Mouse (Mus musculus) hindbrain, postnatal 0 days (tissue): Measurements from ENCODE around the gene Akap1. TPM values are rescaled to one million over a fixed set of nuclear protein-coding genes. Genes with fewer than 3 reads are reported as not detected.

ENCODE experiments used
- ATAC-seq: fragments of 200-750 bp; cut with Nextera tagmentation; 2 replicates; pipeline ENCODE4 v1.8.0; 2017; ENCODE audit warnings: mild to moderate bottlenecking, moderate TSS enrichment, moderate library complexity
- DNase-seq: peaks from one replicate; pipeline ENCODE4 v3.0.0-alpha.2; 2015; ENCODE audit warnings: low spot score
- H3K27ac ChIP-seq: fragments of 300-500 bp; sonication (generic); 2 replicates; pipeline ENCODE4 v1.5.1; 2014; ENCODE audit warnings: mild to moderate bottlenecking
- H3K27me3 ChIP-seq: fragments of 300-500 bp; sonication (generic); 2 replicates; pipeline ENCODE4 v1.6.1; 2014; ENCODE audit warnings: low read length, mixed read lengths; ENCODE audit not compliant: insufficient read depth
- H3K36me3 ChIP-seq: fragments of 300-500 bp; sonication (generic); 2 replicates; pipeline ENCODE4 v1.6.1; 2014; ENCODE audit warnings: low read length, mixed read lengths; ENCODE audit not compliant: insufficient read depth
- H3K4me1 ChIP-seq: fragments of 300-500 bp; sonication (generic); 2 replicates; pipeline ENCODE4 v1.6.1; 2014; ENCODE audit warnings: antibody characterized with exemption, low read length, mixed read lengths; ENCODE audit not compliant: insufficient read depth
- H3K4me2 ChIP-seq: fragments of 300-500 bp; sonication (generic); 2 replicates; pipeline ENCODE4 v1.6.1; 2014; ENCODE audit warnings: low read depth, mild to moderate bottlenecking, low read length, moderate library complexity, mixed read lengths
- H3K4me3 ChIP-seq: fragments of 300-500 bp; sonication (generic); 2 replicates; pipeline ENCODE4 v1.5.1; 2014; ENCODE audit warnings: low read length
- H3K9ac ChIP-seq: fragments of 300-500 bp; sonication (generic); replicated peaks from 2 replicates; pipeline ENCODE4 v1.6.1; 2014; ENCODE audit warnings: mild to moderate bottlenecking, low read length, moderate library complexity, mixed read lengths
- H3K9me3 ChIP-seq: fragments of 300-500 bp; sonication (generic); 2 replicates; pipeline ENCODE4 v1.6.1; 2016; ENCODE audit warnings: low read length, mixed read lengths
- CTCF ChIP-seq: IDR thresholded peaks from 2 replicates; pipeline ENCODE4 v1.5.1; 2016; ENCODE audit warnings: antibody characterized with exemption, control low read depth, low read depth
- WGBS: fragments of 180-500 bp; shearing (Covaris S2); extraction: QIAGEN DNeasy Blood & Tissue Kit; methylation state at CpG from one replicate; pipeline ENCODE4 v1.1.7; 2014; 5-methylcytosine and 5-hydroxymethylcytosine counted together
- polyA plus RNA-seq: library from polyadenylated mRNA; unstranded; fragments of >200 nt; fragmentation: Nextera tagmentation; extraction: Ambion mirVana; gene quantifications from 2 replicates; pipeline ENCODE4 v1.2.1, GENCODE M21; 2015
- total RNA-seq: library from RNA; depleted of rRNA; stranded (reverse); fragments of >200 nt; gene quantifications from 2 replicates; pipeline ENCODE4 v1.2.3, GENCODE M21; 2014

The Akap1 gene
- total and polyA plus RNA-seq, 2 experiments from 2014 or later = 20.8 to 51.5 TPM

DNA sequence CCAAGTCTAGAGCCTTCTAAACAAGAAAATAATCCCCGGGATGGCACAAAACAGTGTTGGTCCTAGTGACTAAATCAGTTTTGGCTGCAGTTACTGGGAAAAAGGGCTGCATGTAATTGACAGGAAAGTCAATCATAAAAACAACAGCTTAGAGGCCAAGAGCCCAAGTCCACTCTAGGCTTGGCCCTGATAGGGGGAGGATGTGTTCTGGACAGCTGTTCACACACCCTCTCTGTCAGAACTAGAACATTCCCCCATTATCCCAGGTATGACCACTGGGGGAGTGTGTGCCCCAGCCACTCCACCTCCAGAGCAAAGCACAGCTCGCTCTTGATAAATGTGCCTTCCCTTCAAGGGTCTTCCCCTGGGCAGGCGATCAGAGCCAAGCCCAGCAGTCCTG is 14.7 kb downstream of the Akap1 start:
- Histone ChIP-seq H3K4me1 (no peaks in the 10 kb centered on the region), H3K36me3 (peaks cover 9% of the 10 kb centered on the region; the same call in 1 of the 2 replicates), H3K9ac (no peak overlapping the region), H3K27ac (no peak overlapping the region), H3K4me2 (no peak overlapping the region), H3K4me3 (no peak overlapping the region), H3K27me3 (no peaks in the 10 kb centered on the region), H3K9me3 (no peaks in the 10 kb centered on the region)
- TF ChIP-seq CTCF = peak; percentile 55
- DNase-seq (peak; percentile 45), ATAC-seq (peak; percentile 51; the same call in 1 of the 2 replicates)
- WGBS = 66% methylated on average over 3 of the region's 3 CpGs

GRCm38 (mm10) chr11:88849284-88849683 is 15.1 kb downstream of the Akap1 start:
- Histone ChIP-seq H3K27ac (no peak overlapping the region), H3K9ac (no peak overlapping the region), H3K9me3 (no peaks in the 10 kb centered on the region), H3K27me3 (no peaks in the 10 kb centered on the region), H3K36me3 (peaks cover 13% of the 10 kb centered on the region; the same call in 1 of the 2 replicates), H3K4me2 (no peak overlapping the region), H3K4me1 (no peaks in the 10 kb centered on the region), H3K4me3 (no peak overlapping the region)
- peak; percentile 57; the same call in 1 of the 2 replicates for ATAC-seq
- TF ChIP-seq CTCF = no peak
- DNase-seq = peak; percentile 57
- 49% methylated on average over 8 of the region's 8 CpGs for WGBS

GRCm38 (mm10) chr11:88848590-88848989 is 15.8 kb downstream of the Akap1 start:
- H3K36me3 ChIP-seq = peaks cover 13% of the 10 kb centered on the region; the same call in 1 of the 2 replicates
- no peak overlapping the region for H3K4me3 ChIP-seq
- no peaks in the 10 kb centered on the region for H3K27me3 ChIP-seq
- TF ChIP-seq CTCF = peak; percentile 72
- 0 out of 2 replicates have a peak overlapping the region, but pooled peaks have one; percentile 1 for H3K9ac ChIP-seq
- DNase-seq (peak; percentile 66), ATAC-seq (peak; percentile 60)
- H3K4me2 ChIP-seq = no peak overlapping the region
- no peak overlapping the region for H3K27ac ChIP-seq
- WGBS = 25% methylated on average over 5 of the region's 5 CpGs
- no peaks in the 10 kb centered on the region for H3K9me3 ChIP-seq
- no peaks in the 10 kb centered on the region for H3K4me1 ChIP-seq

- H3K27me3 ChIP-seq = no peaks in the 10 kb centered on the region
- no peak for TF ChIP-seq CTCF
- DNase-seq = no peak
- no peak for ATAC-seq
- no peak overlapping the region for H3K4me2 ChIP-seq
- no peak overlapping the region for H3K4me3 ChIP-seq
- no peak overlapping the region for H3K27ac ChIP-seq
- peaks cover 13% of the 10 kb centered on the region; the same call in 1 of the 2 replicates for H3K36me3 ChIP-seq
- WGBS = 85% methylated on average over 8 of the region's 8 CpGs
- H3K4me1 ChIP-seq = no peaks in the 10 kb centered on the region
- no peaks in the 10 kb centered on the region for H3K9me3 ChIP-seq
- no peak overlapping the region for H3K9ac ChIP-seq
These were observed 16.9 kb downstream of the Akap1 start for GRCm38 (mm10) chr11:88847281-88848006.

DNA sequence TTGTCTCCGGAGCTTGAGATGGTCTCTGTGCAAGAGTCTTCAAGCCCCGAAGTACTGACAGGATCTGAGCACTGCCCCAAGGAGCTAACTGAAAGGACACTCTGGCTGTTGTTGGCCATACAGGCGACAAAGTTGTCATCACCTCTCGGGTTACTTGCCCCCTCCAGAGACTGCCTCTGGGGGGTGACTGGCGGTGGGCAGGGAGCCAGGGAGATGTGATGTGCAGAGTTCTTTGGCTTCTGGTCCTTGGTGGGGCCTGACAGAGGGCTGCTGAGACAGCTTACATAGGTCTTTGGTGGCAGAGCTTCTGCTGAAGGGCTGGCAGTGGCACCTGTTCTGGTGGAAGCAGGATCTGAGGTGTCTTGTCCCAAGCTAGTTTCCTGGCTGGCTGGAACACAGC is 20.0 kb downstream of the Akap1 start:
- no peaks in the 10 kb centered on the region for H3K4me1 ChIP-seq
- no peak overlapping the region for H3K27ac ChIP-seq
- H3K9me3 ChIP-seq = no peaks in the 10 kb centered on the region
- WGBS = 83% methylated on average over 5 of the region's 5 CpGs
- H3K27me3 ChIP-seq = no peaks in the 10 kb centered on the region
- no peak overlapping the region for H3K4me2 ChIP-seq
- no peak for TF ChIP-seq CTCF
- DNase-seq (no peak), ATAC-seq (no peak)
- no peak overlapping the region for H3K9ac ChIP-seq
- H3K36me3 ChIP-seq = peaks cover 13% of the 10 kb centered on the region; the same call in 1 of the 2 replicates
- H3K4me3 ChIP-seq = no peak overlapping the region

GRCm38 (mm10) chr11:88843305-88843704 is 21.1 kb downstream of the Akap1 start:
- ATAC-seq = no peak
- no peak for DNase-seq
- peaks cover 13% of the 10 kb centered on the region; the same call in 1 of the 2 replicates for H3K36me3 ChIP-seq
- no peaks in the 10 kb centered on the region for H3K27me3 ChIP-seq
- no peaks in the 10 kb centered on the region for H3K4me1 ChIP-seq
- WGBS = 90% methylated on average over 10 of the region's 10 CpGs
- H3K9me3 ChIP-seq = no peaks in the 10 kb centered on the region
- H3K27ac ChIP-seq = no peak overlapping the region
- no peak overlapping the region for H3K4me3 ChIP-seq
- no peak for TF ChIP-seq CTCF
- H3K9ac ChIP-seq = no peak overlapping the region
- H3K4me2 ChIP-seq = no peak overlapping the region
